Mouse (Mus musculus): ENCODE measurements around the gene 3110001I22Rik.

Gene 3110001I22Rik

DNA sequence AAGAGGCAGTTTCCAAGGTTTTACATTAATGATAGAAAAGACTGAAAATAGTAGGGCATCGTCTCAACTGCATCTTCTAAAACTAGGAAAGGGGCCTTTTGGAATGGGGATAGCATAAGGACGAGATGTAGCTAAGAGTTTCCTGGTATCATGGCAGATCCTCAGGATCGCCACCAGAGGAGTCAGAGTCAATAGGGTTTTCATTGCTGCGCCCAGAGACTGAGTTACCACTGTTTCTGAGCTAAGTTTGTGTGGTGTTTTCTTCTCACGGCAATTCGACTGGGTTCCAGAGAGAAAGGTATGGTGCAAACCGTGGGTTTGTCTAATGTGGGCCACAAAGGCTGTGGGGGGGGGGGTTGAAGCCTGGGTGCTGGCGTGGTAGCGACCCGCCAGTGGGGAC lies 32.9 kb downstream of the 3110001I22Rik start:
- in situ Hi-C loops (cut with MboI; ENCODE audit: low pct_unique_long_range_greater_than_20kb in 1 of 2, low sequenced_read_pairs in 2 of 2, unreplicated experiment in 1 of 2): no loop called here

DNA sequence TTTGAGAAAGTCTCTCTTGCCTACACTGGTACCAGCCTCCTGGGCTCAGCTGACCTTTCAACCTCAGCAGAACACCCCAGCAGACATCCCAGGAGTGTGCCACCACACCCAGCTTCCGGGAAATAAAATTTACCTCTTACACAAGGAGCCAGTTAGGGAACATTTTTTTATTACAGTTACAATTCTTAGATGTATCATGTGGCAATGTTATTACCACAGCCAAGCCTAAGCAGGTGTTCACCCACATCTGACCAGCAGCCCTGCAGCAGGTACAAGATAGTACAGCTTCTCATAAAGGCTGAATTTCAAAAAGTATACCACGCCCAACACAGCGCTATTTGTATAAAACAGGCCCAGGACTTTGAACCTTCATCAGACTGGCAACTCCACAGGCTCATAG lies 43.2 kb downstream of the 3110001I22Rik start:
- in situ Hi-C loops (cut with MboI; ENCODE audit: low pct_unique_long_range_greater_than_20kb in 1 of 2, low sequenced_read_pairs in 2 of 2, unreplicated experiment in 1 of 2): no loop called here

DNA sequence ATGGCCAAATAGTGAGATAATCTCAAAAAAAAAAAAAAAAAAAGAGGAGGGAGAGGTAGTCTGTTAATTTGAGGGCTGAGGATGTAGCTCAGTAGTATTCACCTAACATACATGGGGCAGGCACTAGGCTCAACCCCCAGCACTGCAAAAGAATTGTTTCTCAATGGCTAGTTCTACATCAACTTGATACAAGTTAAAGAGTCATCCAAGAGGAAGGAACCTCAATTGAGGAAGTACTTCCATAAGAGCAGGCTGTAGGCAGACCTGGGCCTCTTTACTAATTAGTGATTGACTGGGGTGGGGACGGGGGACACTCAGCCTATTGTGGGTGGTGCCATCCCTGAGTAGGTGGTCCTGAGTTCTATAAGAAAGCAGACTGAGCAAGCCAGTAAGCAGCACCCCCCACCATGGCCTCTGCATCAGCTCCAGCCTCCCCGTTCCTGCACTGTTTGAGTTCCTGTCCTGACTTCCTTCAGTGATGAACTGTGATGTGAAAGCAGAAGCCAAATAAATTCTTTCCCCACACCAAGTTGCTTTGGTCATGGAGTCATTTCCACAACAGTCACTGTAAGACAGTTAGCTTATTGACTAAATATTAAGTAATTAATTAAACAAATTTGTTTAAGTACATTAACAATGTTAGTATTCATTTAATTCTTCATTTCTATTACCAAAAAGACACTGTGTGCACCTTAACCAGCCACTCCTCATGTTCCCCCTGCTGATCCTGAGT lies 45.3 kb downstream of the 3110001I22Rik start:
- in situ Hi-C loops (cut with MboI; ENCODE audit: low pct_unique_long_range_greater_than_20kb in 1 of 2, low sequenced_read_pairs in 2 of 2, unreplicated experiment in 1 of 2): no loop called here

DNA sequence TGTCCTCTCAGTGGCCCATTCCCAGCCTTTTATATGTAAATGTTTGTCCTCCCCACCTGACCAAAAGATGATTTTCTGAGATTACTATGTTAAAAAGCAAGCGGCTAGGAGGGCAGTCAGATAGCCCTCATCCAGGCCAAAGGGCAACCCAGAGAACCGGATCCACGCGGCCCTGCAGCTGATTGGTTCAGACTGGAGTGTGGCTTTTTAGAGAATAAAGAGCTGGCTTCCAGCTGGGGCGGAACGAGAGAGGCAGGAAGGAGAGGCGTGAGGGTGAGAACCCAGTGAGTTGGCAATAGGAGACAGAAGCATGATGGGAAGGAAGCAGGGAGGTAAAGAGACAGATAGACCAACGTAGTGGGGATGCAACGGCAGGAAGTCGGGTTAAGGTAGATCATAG lies 51.2 kb downstream of the 3110001I22Rik start:
- in situ Hi-C loops (cut with MboI; ENCODE audit: low pct_unique_long_range_greater_than_20kb in 1 of 2, low sequenced_read_pairs in 2 of 2, unreplicated experiment in 1 of 2): no loop called here

DNA sequence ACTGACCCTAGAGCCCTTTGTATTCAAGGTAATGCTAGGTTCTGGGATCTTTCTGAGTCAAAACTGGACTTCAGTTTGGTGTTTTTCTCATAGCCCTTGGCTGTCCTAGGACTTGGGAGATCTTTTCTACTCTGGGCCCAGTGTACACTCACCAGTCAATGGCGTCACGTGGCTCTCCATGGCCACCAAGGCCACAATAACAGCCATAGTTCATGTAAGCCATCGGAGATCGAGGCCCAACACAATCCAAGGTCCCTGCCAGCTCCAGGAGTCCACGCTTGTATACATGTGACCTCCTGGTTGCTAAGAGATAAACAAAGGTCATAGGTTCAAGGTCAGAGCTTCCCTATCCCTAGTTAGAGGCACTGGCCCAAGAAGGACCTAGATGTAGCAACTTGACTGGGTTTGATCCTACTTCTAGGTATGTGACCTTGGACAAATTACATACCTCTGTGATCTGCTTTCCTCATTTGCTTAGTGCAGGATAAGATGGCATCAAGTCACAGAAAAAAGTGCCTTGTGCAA lies 56.1 kb downstream of the 3110001I22Rik start:
- in situ Hi-C loops (cut with MboI; ENCODE audit: low pct_unique_long_range_greater_than_20kb in 1 of 2, low sequenced_read_pairs in 2 of 2, unreplicated experiment in 1 of 2): no loop called here

Data from mouse embryonic stem cell (cell line).